Mouse (Mus musculus) neural tube, embryonic 11.5 days (tissue): ENCODE measurements around the gene Tsfm. TPM values are rescaled to one million over a fixed set of nuclear protein-coding genes. Genes with fewer than 3 reads are reported as not detected.
A peak's percentile ranks its signal among the peaks of the same experiment; 100 is the strongest.

Experiments used
- ATAC-seq: fragments of 200-750 bp; cut with Nextera tagmentation; 2 replicates; pipeline ENCODE4 v1.8.0; 2017; ENCODE audit warnings: moderate number of reproducible peaks, mild to moderate bottlenecking, moderate TSS enrichment, moderate library complexity; ENCODE audit not compliant: insufficient read depth, low FRiP score, low TSS enrichment
- DNase-seq: peaks from one replicate; pipeline ENCODE4 v3.0.0-alpha.2; 2015; ENCODE audit warnings: low spot score
- H3K27ac ChIP-seq: fragments of 300-500 bp; sonication (generic); 2 replicates; pipeline ENCODE4 v1.5.1; 2014; ENCODE audit warnings: low read depth, mild to moderate bottlenecking, low read length
- H3K27me3 ChIP-seq: fragments of 300-500 bp; sonication (generic); 2 replicates; pipeline ENCODE4 v1.6.1; 2014; ENCODE audit warnings: mild to moderate bottlenecking, low read length, mixed read lengths; ENCODE audit not compliant: control insufficient read depth, insufficient read depth
- H3K36me3 ChIP-seq: fragments of 300-500 bp; sonication (generic); 2 replicates; pipeline ENCODE4 v1.6.1; 2014; ENCODE audit warnings: mild to moderate bottlenecking, low read length, moderate library complexity, mixed read lengths; ENCODE audit not compliant: control insufficient read depth, insufficient read depth
- H3K4me1 ChIP-seq: fragments of 300-500 bp; sonication (generic); 2 replicates; pipeline ENCODE4 v1.6.1; 2014; ENCODE audit warnings: low read length, mixed read lengths; ENCODE audit not compliant: control insufficient read depth, insufficient read depth
- H3K4me2 ChIP-seq: fragments of 300-500 bp; sonication (generic); 2 replicates; pipeline ENCODE4 v1.6.1; 2014; ENCODE audit warnings: low read depth, mild to moderate bottlenecking, moderate library complexity
- H3K4me3 ChIP-seq: fragments of 300-500 bp; sonication (generic); 2 replicates; pipeline ENCODE4 v1.5.1; 2014; ENCODE audit warnings: low read depth, low read length
- H3K9ac ChIP-seq: fragments of 300-500 bp; sonication (generic); 2 replicates; pipeline ENCODE4 v1.6.1; 2014; ENCODE audit warnings: mild to moderate bottlenecking, low read length
- H3K9me3 ChIP-seq: fragments of 300-500 bp; sonication (generic); 2 replicates; pipeline ENCODE4 v1.6.1; 2016; ENCODE audit warnings: low read length; ENCODE audit not compliant: control insufficient read depth
- WGBS: fragments of 180-500 bp; shearing (Covaris S2); extraction: QIAGEN DNeasy Blood & Tissue Kit; methylation state at CpG from one replicate; pipeline ENCODE4 v1.1.7; 2014; 5-methylcytosine and 5-hydroxymethylcytosine counted together
- polyA plus RNA-seq: library from polyadenylated mRNA; unstranded; fragments of >200 nt; fragmentation: Nextera tagmentation; extraction: Ambion mirVana; gene quantifications from 2 replicates; pipeline ENCODE4 v1.2.1, GENCODE M21; 2014

Gene Tsfm
- polyA plus RNA-seq, 1 experiment from 2014 or later = 75.3 TPM

DNA sequence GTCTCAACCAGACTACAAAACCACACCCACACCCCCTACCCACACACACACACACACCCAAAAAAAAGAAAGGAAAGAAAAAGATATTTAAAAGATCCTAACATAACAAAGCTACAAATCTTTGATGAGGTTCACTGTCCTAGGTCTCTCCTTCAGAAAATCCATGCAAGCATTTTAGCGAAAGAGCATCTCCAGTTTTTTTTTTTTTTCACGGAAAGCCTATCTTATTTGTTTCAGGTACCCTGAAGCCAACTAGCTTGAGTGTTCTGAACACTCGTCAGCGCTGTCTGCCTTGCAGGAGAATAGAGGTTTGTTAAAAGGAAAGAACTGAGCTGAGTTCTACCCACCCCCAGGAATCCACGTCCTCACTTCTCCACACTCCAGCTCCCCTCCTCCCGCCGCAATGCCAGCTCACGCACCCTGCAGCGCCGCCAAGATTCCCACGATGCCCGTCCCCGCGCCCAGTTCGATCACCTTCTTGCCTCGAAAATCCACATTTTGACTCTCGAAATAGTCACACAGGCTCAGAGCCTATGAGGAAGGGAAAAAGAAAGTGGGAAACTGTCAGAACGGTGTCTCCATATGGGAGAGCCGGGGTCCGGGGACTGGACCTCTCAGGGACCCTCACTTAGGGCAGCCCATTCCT is 10.1 kb upstream of the Tsfm start:
- H3K4me3 ChIP-seq = peak overlapping the region; percentile 77
- no peak for DNase-seq
- ATAC-seq = no peak
- peak overlapping the region; percentile 100 for H3K4me2 ChIP-seq
- H3K36me3 ChIP-seq = peaks cover 4% of the 10 kb centered on the region
- H3K27me3 ChIP-seq = no peaks in the 10 kb centered on the region
- H3K9me3 ChIP-seq = no peaks in the 10 kb centered on the region
- H3K4me1 ChIP-seq = 0 out of 2 replicates have a peak, but pooled peaks cover 6% of the 10 kb centered on the region
- WGBS = 2% methylated on average over 20 of the region's 20 CpGs
- H3K27ac ChIP-seq = no peak overlapping the region
- peak overlapping the region; percentile 66 for H3K9ac ChIP-seq

DNA sequence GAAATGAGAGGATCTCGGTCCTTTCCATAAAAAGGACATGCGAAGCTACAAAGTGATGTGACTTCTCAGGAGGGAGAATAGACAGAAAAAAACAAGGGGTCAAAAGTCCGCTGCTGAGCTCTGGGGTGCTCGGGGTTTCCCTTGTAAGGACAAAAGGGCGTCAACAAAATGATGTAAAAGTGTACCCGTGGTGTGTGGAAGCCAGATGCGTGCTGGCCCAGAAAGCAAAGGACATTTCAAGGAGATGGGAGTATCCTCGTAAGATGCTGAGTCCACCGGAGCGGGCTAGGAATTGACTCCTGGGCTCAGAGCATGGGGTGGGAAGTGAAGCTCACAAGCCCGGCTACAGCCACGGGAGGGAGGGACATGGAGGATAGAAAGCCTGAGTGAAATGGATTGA is 7.0 kb upstream of the Tsfm start:
- Histone ChIP-seq H3K36me3 (no peaks in the 10 kb centered on the region), H3K27me3 (no peaks in the 10 kb centered on the region), H3K27ac (no peak overlapping the region), H3K9me3 (no peaks in the 10 kb centered on the region), H3K4me3 (no peak overlapping the region), H3K4me1 (0 out of 2 replicates have a peak, but pooled peaks cover 3% of the 10 kb centered on the region), H3K4me2 (no peak overlapping the region), H3K9ac (no peak overlapping the region)
- DNase-seq (no peak), ATAC-seq (no peak)
- 66% methylated on average over 12 of the region's 12 CpGs for WGBS

DNA sequence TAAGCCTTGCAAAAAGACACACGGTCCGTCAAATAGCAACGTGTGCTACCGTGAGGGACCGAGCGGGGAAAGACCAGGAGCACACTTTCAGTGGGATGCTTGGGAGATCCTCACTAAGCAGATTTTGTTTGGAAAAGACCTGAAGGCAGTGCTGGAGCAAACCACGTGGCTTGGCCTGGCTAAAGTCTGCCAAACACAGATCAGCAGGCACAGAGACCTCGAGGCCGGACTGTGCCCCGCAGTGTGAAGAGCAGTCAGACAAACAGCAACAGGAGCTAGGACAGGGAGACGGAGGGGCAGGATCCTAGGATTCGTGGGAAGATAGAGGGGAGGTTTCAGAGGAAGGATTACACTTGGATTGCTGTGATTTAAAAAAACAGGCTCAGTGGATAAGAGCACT is 5.6 kb upstream of the Tsfm start:
- Histone ChIP-seq H3K27me3 (no peaks in the 10 kb centered on the region), H3K4me2 (no peak overlapping the region), H3K9me3 (no peaks in the 10 kb centered on the region), H3K4me1 (no peaks in the 10 kb centered on the region), H3K36me3 (no peaks in the 10 kb centered on the region), H3K9ac (no peak overlapping the region), H3K27ac (no peak overlapping the region), H3K4me3 (no peak overlapping the region)
- 86% methylated on average over 12 of the region's 12 CpGs for WGBS
- DNase-seq = no peak
- no peak for ATAC-seq

DNA sequence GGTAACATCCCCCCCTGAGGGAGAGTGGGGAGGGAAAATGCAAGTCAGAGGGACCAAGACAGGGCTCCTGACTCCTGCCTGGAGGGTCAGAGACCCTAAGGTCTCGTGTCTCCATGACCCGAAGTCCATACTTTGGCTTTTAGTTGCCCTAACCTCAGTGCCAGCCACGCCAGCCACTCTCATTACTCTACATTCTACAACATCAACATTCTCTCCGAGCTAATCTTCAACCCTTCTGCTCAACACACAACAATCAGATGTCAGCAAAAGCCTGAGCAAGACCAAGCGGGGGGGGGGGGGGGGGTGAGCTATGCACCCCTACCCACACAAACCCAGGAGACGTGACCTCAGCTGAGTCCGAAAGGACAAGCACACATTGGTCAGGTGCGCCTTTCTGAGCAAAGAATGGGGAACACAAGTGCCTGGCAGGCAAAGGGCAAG is 2.7 kb upstream of the Tsfm start:
- DNase-seq (no peak), ATAC-seq (no peak)
- Histone ChIP-seq H3K4me1 (0 out of 2 replicates have a peak, but pooled peaks cover 4% of the 10 kb centered on the region), H3K27ac (no peak overlapping the region), H3K4me3 (no peak overlapping the region), H3K36me3 (0 out of 2 replicates have a peak, but pooled peaks cover 2% of the 10 kb centered on the region), H3K9ac (no peak overlapping the region), H3K27me3 (no peaks in the 10 kb centered on the region), H3K4me2 (no peak overlapping the region), H3K9me3 (no peaks in the 10 kb centered on the region)
- WGBS = 90% methylated on average over 7 of the region's 8 CpGs

DNA sequence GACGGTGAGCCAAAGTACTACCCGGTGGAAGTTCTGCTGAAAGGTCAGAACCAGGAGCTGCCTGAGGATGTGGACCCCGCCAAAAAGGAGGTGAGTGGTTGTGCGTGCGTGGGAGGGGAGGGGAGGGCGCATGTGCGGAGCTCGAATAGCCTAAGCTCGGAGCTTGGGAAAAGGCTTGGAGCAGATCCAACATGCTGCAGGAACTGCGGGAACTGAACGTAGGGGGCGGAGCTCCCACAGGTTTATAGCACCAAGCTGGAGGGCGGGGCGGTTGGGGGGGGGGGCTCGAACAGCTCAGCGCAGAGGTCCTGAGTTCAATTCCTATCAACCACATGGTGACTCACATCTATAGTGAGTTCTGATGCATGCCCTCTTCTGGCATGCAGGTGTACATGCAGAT is 12.2 kb downstream of the Tsfm start:
- Histone ChIP-seq H3K9ac (no peak overlapping the region), H3K4me1 (no peaks in the 10 kb centered on the region), H3K4me3 (no peak overlapping the region), H3K27ac (no peak overlapping the region), H3K4me2 (no peak overlapping the region), H3K27me3 (no peaks in the 10 kb centered on the region), H3K9me3 (no peaks in the 10 kb centered on the region), H3K36me3 (peaks cover 6% of the 10 kb centered on the region)
- DNase-seq = no peak
- WGBS = 78% methylated on average over 16 of the region's 16 CpGs
- no peak for ATAC-seq

DNA sequence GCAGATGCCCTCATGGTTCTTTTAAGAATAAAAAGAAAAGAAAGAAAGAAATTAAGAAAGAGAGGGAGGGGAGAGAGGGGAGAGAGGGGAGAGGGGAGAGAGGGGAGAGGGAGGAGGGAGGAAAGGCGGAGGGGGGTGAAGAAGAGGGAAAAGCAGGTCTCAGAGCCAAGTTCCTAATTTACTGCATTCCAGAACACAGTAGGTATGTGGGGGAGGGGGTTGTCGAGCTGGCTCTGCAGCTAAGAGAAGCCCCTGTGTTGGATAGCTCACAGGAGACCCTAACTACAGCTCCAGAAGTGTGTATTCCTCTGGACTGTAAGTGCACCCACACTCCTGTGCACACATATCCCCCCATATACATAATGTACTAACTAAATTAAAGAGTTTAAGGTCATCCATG is 13.6 kb downstream of the Tsfm start:
- ATAC-seq = no peak
- WGBS = 25% methylated on average over 2 of the region's 2 CpGs
- no peak for DNase-seq
- Histone ChIP-seq H3K9ac (no peak overlapping the region), H3K9me3 (no peaks in the 10 kb centered on the region), H3K27me3 (no peaks in the 10 kb centered on the region), H3K4me1 (no peaks in the 10 kb centered on the region), H3K4me2 (no peak overlapping the region), H3K27ac (no peak overlapping the region), H3K36me3 (no peaks in the 10 kb centered on the region), H3K4me3 (no peak overlapping the region)

DNA sequence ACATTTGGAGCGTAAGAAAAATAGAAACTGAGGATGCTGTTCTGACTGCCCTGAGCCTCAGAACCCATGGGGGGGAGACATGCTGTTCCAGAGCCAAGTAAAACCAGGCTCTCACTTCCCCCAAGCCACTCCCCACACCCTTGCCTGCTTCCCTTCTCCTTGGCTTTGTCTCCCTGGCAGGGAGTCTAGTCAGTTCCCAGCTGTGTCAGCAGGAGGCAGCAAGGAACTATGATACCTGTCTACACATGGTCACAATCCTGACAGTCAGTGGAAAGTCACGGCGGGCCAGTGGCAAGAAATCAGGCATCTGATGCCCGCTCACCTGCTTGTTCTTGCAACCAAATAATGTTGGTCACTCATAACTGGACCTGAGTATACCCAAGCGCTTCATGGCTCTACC is 14.2 kb downstream of the Tsfm start:
- 66% methylated on average over 5 of the region's 5 CpGs for WGBS
- Histone ChIP-seq H3K9me3 (no peaks in the 10 kb centered on the region), H3K27ac (no peak overlapping the region), H3K27me3 (no peaks in the 10 kb centered on the region), H3K36me3 (no peaks in the 10 kb centered on the region), H3K9ac (no peak overlapping the region), H3K4me1 (no peaks in the 10 kb centered on the region), H3K4me2 (no peak overlapping the region), H3K4me3 (no peak overlapping the region)
- ATAC-seq = no peak
- DNase-seq = no peak

DNA sequence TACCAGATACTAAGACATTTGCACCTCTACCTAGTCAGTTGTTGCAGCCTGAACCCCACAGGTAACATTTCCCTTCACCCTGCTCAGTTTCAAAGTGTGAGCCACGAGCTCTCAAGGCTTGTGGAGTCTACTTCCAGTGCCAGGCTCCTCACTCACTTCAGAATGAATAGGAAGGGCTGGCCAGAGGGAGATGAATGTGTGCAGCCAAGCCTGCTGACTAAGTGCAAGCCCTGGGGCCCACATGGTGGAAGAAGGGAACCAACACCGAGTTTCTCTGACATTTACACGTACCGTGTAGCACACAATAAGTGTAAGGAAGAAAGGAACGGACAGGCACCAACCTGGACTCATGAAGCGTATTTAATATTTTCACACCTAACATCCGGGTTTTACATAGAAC is 26.8 kb downstream of the Tsfm start:
- no peak for DNase-seq
- 85% methylated on average over 7 of the region's 7 CpGs for WGBS

DNA sequence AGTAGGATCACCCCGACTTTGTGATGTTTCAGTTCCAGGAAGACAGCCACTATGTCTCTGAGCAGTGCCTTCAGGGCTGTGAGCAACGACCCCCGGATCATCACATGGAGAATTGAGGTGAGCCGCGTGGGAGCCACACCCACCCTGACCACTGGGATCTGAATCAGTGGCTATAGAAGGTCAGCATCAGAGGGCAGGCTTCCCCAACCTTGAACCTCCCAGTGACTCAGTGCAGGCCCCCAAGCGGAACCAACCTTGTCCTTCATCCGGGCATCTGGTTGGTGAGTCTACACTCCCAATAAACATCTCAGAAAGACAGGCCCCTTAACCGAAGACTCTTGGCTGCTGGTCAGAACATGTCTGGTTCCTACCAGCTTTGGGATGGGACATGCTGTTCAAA is 27.3 kb downstream of the Tsfm start:
- ATAC-seq (no peak), DNase-seq (no peak)
- Histone ChIP-seq H3K9me3 (no peaks in the 10 kb centered on the region), H3K27ac (no peak overlapping the region), H3K9ac (no peak overlapping the region), H3K36me3 (peaks cover 3% of the 10 kb centered on the region; the same call in 1 of the 2 replicates), H3K27me3 (no peaks in the 10 kb centered on the region), H3K4me2 (no peak overlapping the region), H3K4me3 (no peak overlapping the region), H3K4me1 (no peaks in the 10 kb centered on the region)
- WGBS = 84% methylated on average over 8 of the region's 8 CpGs

More for the DNA sequence above, 26.8 kb downstream of the Tsfm start:
- no peak overlapping the region for H3K27ac ChIP-seq
- no peaks in the 10 kb centered on the region for H3K27me3 ChIP-seq
- H3K9ac ChIP-seq = no peak overlapping the region
- H3K36me3 ChIP-seq = peaks cover 2% of the 10 kb centered on the region; the same call in 1 of the 2 replicates
- H3K9me3 ChIP-seq = no peaks in the 10 kb centered on the region
- no peaks in the 10 kb centered on the region for H3K4me1 ChIP-seq
- H3K4me3 ChIP-seq = no peak overlapping the region
- no peak overlapping the region for H3K4me2 ChIP-seq
- ATAC-seq = no peak
